Mouse (Mus musculus) brain, embryonic 14.5 days (tissue): ENCODE data around the gene Gm49342.
"Not testable (repeated sequence)": the region's sequence is repeated elsewhere in the genome, so short reads cannot be mapped to it uniquely, and the experiment has no call there.

Experiments used
- CTCF ChIP-seq: fragments of 200-500 bp; IDR thresholded peaks from 2 replicates; pipeline ENCODE4 v1.5.1; 2012; ENCODE audit warnings: inconsistent platforms, mild to moderate bottlenecking, moderate library complexity, borderline replicate concordance; ENCODE audit not compliant: insufficient read depth, insufficient read length; ENCODE audit errors: extremely low read depth
- POLR2A ChIP-seq: fragments of 200-500 bp; IDR thresholded peaks from 2 replicates; pipeline ENCODE4 v1.6.1; 2012; ENCODE audit warnings: mild to moderate bottlenecking, inconsistent platforms, borderline replicate concordance; ENCODE audit not compliant: poor library complexity, insufficient read depth, insufficient read length, severe bottlenecking; ENCODE audit errors: extremely low read depth

DNA sequence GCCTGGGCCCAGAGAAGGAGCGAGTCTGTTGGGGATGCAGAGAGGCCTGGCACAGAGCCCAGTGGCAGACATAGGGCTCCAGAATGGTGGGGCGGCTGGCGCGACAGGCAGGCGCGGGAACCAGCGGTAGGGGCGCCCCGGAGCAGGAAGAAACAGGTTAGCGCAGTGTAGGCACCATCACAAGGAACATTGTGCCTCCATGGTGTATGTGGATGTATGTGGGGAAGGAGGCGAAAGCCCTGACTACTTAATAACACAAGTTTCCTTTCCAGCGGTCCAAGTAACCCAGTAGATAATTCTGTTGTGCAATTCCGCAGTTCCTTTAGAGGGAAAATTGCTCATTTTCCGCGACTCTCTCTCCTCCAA, 334 bp downstream of the Gm49342 start:
- not testable (repeated sequence) for TF ChIP-seq POLR2A, CTCF
